Mouse (Mus musculus): ENCODE measurements around the gene Nr4a1.

The Nr4a1 gene

GRCm38 (mm10) chr15:101253886-101254795 is at the start of gene Nr4a1:
Nr4a1 (plus strand) TSS chr15:101254269.
- DNase-seq (ENCODE audit: extremely low read depth, low read depth, low spot score): no peak

GRCm38 (mm10) chr15:101204781-101205180 is 49.3 kb upstream of the Nr4a1 start:
- no peak for DNase-seq (ENCODE audit: extremely low read depth, low read depth, low spot score)

GRCm38 (mm10) chr15:101210228-101210627 is 43.8 kb upstream of the Nr4a1 start:
- no peak for DNase-seq (ENCODE audit: extremely low read depth, low read depth, low spot score)

- no peak for DNase-seq (ENCODE audit: extremely low read depth, low read depth, low spot score)
Observed at GRCm38 (mm10) chr15:101210998-101211613, 43.0 kb upstream of the Nr4a1 start.

GRCm38 (mm10) chr15:101212435-101212834 is 41.6 kb upstream of the Nr4a1 start:
- DNase-seq (ENCODE audit: extremely low read depth, low read depth, low spot score): no peak

DNA sequence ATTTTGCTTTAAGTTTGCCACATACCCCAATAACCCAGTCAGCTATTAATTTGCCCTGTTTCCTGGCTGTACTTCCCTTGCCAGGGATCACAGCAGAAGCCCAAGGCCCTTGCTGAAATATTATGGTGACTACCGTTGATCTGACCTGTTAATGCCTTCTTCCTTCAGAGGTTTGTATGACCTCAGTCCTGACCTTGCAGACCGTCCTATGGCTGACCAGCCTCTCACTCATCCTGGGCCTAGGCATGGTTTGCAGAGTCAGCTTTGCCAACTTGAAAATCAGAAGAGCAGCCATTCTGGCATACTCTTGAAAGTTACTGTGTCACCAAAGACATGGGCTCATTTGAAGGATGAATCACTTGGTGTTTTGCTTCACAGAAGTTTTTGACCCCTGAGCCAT is 38.9 kb upstream of the Nr4a1 start:
- no peak for DNase-seq (ENCODE audit: extremely low read depth, low read depth, low spot score)

DNA sequence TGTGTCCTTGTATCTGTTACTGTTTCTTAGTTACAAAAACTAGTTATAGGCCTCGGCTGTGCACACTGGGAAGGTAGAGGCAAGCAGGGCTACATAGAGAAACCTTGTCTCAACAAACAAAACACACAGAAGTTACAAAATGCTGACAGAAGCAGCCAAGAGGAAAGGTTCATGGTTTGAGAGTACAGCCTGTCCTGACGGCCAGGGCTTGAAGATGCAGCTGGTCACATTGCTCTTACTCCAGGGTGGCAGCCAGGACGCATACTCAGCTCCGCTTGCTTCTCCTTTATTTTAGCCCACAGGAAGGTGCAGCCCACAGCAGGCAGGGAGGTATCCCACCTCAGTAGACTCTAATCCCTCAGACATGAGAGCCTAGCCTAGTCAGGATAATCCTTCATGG is 38.0 kb upstream of the Nr4a1 start:
- no peak for DNase-seq (ENCODE audit: extremely low read depth, low read depth, low spot score)

GRCm38 (mm10) chr15:101220905-101221297 is 33.2 kb upstream of the Nr4a1 start:
- DNase-seq (ENCODE audit: extremely low read depth, low read depth, low spot score): no peak

DNA sequence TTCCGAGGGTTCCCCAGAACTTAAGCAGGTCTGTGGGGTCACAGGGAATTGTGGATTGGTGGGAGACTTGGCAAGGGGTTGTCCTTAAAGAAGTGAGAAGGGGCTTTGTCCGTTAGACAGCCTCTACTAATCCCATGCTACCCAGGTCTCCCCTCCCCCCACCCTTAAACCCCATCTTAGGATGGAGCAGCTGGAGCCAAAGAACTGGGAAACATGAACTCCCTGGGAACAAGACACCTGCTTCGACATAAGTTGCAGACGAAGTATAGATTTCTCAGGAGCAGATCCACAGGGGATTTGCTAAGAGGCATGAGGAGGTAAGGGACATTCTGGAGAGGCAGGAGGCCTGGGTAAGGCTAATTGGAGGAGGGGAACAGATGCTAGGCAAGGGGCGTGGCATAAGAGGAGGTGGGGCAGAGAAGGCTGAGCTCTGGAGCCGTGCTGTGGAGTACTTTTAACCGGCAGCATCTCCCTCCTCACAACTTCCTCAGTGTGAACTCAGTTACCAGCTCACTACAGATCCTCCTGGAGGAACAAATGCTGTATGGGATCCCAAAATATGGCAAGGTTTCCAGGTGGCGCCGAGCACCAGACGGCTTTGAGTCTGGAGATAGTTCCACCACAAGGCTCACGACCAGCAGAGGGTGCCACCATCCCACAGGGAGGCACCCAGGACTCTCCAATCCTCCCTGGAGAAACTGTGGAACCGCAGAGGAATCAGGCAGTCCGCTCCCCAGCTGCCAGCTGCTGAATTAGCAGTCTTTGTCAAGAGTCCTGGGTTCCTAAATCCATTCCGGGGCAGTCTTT is 32.6 kb upstream of the Nr4a1 start:
- DNase-seq (ENCODE audit: extremely low read depth, low read depth, low spot score): no peak

DNA sequence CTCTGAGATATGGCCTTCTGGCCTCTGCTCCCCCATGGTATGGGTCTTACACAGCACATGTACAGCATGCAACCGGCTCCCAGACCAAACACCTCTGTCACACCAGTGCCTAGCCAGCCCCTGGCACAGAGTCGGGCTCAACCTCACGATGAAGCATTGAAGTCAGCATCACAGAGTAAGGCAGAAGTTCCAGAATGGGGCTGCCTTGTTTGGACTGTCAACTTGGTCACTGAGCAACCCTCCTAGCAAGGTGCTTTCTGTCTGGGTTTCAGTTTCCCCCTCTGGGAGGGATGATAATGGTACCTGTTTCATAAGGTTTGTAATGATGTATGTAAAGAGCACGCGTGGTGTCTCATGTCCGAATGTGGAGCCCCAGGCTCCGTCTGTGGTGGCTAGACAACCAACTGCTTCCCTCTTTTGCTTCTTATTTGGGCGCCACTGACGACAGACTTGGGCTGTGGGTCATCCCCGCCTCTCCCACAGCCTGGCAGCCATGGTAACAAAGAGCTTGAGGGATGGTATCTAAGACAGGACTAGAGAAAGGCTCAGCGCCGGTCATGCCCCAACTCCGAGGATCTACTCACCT is 31.1 kb upstream of the Nr4a1 start:
- DNase-seq (ENCODE audit: extremely low read depth, low read depth, low spot score): no peak

DNA sequence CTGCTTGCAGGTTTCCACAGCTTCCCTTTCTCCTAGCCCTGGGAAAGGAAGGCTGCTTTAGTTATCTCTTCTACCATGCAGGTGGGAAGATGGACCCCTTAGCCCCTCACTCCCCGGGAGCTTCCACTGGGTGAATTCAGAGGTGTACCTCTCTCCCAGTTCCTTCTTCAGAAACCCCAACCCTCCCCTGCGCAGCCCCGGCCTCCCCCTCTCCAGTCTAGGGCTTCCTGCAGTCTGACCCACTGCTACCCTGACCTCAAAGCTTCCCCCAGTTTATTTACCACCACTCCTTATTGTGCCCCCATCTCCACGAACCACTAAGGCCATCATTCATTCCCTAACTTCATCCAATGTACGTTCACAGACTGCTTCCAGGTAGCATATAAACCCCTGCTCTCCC is 30.5 kb upstream of the Nr4a1 start:
- no peak for DNase-seq (ENCODE audit: extremely low read depth, low read depth, low spot score)

DNA sequence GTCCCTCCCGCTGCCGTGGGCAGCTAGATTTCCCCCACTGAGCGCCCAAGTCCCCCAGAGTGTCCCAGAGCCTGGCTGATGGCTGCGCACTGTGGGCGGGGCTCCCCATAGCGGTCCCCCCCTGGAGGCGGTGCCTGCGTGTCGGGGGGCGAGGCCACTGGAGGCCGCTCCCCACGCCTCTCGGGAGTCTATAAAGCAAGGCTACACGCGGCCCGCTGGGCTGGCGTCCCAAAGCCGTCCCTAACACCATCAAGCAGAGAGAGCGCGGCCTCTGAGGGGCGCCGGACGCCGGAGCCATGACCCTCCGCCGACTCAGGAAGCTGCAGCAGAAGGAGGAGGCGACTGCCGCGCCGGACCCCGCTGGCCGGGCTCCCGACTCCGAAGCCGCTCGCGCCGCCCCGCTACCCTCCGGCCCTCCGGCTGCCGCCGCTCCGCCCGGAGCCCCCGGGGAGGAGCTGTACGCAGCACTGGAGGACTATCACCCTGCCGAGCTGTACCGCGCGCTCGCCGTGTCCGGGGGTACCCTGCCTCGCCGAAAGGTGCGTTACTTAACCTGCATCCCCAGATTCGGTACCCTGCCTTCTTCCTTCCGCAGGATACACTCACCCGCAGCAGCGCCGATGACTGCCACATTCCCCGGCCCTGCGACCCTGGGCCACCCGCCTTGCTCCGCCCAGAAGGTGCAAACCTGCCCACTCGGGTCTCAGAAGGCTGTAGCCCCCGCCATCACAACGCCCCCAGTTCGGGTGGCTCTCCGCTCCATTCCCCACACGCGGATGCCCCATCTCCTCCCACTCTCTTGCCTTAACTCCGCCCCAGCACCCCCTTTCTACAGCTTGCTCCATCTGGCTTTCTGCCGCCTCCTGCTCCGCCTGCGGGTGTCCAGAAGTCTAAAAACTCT is 29.8 kb upstream of the Nr4a1 start, which contains the start of gene Grasp:
Gene Grasp (plus strand): TSS at position 183 of the 901 bp plus-strand sequence.
- no peak for DNase-seq (ENCODE audit: extremely low read depth, low read depth, low spot score)

DNA sequence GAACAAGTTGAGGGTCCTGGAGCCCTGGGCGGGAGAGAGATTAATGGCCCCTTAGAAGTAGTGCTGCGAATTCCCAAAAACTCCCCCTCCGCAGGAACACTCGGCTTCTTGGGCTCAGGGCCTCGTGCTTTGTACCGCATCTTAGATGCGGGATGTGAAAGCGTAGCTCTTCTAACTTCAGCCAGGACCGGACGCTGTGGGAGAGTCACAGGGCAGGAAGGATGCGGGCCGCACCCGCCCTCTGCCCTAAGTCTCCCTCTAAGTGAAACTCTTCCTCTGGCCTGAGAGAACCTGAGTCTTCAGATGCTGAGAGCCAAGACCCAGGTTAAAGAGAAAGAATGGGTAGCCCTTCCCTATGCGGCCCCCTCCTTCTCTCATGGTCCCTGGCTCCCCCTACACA is 29.1 kb upstream of the Nr4a1 start:
- DNase-seq (ENCODE audit: extremely low read depth, low read depth, low spot score): no peak

DNA sequence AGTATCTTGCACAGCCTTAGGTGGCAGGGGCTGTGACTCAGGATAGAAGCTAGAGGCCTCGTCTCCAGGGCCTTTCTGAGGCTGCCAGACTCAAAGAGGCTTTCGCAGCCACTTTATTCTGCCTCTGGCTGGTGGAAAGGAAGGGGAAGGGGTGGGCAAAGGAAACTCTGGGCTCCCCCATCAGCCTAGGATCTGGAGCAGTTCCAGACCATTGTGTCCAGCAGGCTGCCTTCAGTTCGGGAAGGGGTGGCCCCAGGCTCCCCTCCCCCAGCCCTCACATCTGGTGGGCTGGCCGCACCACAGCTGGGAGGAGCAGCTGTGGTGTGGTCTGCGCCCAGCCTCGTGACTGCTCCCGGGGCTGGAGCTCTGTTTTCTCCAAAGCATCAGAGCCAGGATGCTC is 26.1 kb upstream of the Nr4a1 start:
- DNase-seq (ENCODE audit: extremely low read depth, low read depth, low spot score): no peak

- DNase-seq (ENCODE audit: extremely low read depth, low read depth, low spot score): no peak
Observed at GRCm38 (mm10) chr15:101228866-101229590, 25.0 kb upstream of the Nr4a1 start.

DNA sequence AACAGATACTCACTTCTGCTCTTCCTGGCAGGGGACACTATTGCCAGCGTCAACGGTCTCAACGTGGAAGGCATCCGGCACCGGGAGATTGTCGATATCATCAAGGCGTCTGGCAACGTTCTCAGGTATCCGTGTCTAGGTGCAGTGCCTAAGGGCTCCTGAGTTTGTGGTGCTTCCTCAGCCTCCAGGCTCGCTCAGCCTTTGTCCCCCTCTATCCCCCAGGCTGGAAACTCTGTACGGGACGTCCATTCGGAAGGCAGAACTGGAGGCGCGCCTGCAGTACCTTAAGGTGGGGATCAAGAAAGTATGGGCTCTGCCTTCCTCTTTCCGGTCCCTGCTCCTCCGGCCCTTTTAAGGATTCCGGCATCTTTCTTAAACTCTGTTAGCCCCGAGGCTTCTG is 23.6 kb upstream of the Nr4a1 start:
- no peak for DNase-seq (ENCODE audit: extremely low read depth, low read depth, low spot score)

GRCm38 (mm10) chr15:101230995-101231647 is 22.9 kb upstream of the Nr4a1 start:
- no peak for DNase-seq (ENCODE audit: extremely low read depth, low read depth, low spot score)

- no peak for DNase-seq (ENCODE audit: extremely low read depth, low read depth, low spot score)
Observed at GRCm38 (mm10) chr15:101231648-101232180, 22.4 kb upstream of the Nr4a1 start.

DNA sequence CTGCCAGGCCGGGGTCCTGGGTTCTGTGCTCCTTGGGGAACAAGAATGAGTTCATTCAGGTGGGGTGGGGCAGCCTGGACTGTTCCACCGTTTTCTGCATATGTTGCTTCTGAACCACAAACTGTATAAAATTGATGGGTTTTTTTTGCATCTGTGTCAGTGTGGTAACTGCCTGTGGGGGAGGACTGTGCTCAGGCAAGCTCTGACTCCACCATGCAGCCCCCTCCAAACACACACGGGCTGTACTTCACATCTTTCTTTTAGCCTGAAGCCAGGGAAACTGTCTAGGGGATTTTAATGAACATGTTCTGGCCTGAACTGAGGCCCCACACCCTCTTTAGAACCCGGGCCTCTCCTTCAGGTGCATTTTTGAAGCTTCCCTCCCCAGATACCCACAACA is 21.5 kb upstream of the Nr4a1 start:
- no peak for DNase-seq (ENCODE audit: extremely low read depth, low read depth, low spot score)
